Mouse (Mus musculus) C2C12 (cell line): ENCODE measurements around the gene Lgals1. TPM values are rescaled to one million over a fixed set of nuclear protein-coding genes. Genes with fewer than 3 reads are reported as not detected.

ENCODE experiments used
- H3K27me3 ChIP-seq: one replicate; pipeline ENCODE4 v1.6.1; 2011; ENCODE audit not compliant: control insufficient read depth, insufficient read depth, insufficient read length
- H3K36me3 ChIP-seq: one replicate; pipeline ENCODE4 v1.6.1; 2011; ENCODE audit not compliant: control insufficient read depth, insufficient read depth
- H3K4me3 ChIP-seq: one replicate; pipeline ENCODE4 v1.5.1; 2011; ENCODE audit warnings: mild to moderate bottlenecking, control low read depth; ENCODE audit not compliant: poor library complexity, insufficient read depth, severe bottlenecking
- H3K79me2 ChIP-seq: one replicate; pipeline ENCODE4 v1.6.1; 2011; ENCODE audit not compliant: control insufficient read depth, insufficient read depth
- H3K79me3 ChIP-seq: one replicate; pipeline ENCODE4 v1.6.1; 2011; ENCODE audit warnings: low read depth, control low read depth
- H3ac ChIP-seq: one replicate; pipeline ENCODE3; 2011; ENCODE audit warnings: low read depth; ENCODE audit not compliant: control insufficient read depth, insufficient read length
- CEBPB ChIP-seq: IDR thresholded peaks from one replicate; pipeline ENCODE4 v1.6.1; 2011; ENCODE audit warnings: low read depth, mild to moderate bottlenecking, control low read depth, moderate library complexity
- CTCF ChIP-seq: IDR thresholded peaks from one replicate; pipeline ENCODE4 v1.5.1; 2011; ENCODE audit not compliant: control insufficient read depth, insufficient read depth, insufficient read length
- FOSL1 ChIP-seq: IDR thresholded peaks from one replicate; pipeline ENCODE4 v1.8.0; 2011; ENCODE audit warnings: mild to moderate bottlenecking, low read length; ENCODE audit not compliant: poor library complexity, insufficient read depth, severe bottlenecking
- MAX ChIP-seq: IDR thresholded peaks from one replicate; pipeline ENCODE4 v1.6.1; 2011; ENCODE audit warnings: mild to moderate bottlenecking, control low read depth
- MYOD1 ChIP-seq: IDR thresholded peaks from one replicate; pipeline ENCODE4 v1.6.1; 2011; ENCODE audit warnings: low read depth; ENCODE audit not compliant: control insufficient read depth, insufficient read length
- MYOG ChIP-seq: IDR thresholded peaks from one replicate; pipeline ENCODE4 v1.6.1; 2011; ENCODE audit not compliant: control insufficient read depth, insufficient read length; ENCODE audit errors: extremely low read depth
- USF1 ChIP-seq: IDR thresholded peaks from one replicate; pipeline ENCODE4 v1.6.1; 2011; ENCODE audit warnings: low read depth, mild to moderate bottlenecking, control low read depth, moderate library complexity
- polyA plus RNA-seq: library from polyadenylated mRNA; unstranded; fragments of >200 nt; fragmentation: generic; extraction: Trizol; gene quantifications from one replicate; pipeline ENCODE4 v1.2.1, GENCODE M21; 2012; ENCODE audit warnings: missing spikeins

Lgals1 gene
- polyA plus RNA-seq, 1 experiment = 18,755 TPM

DNA sequence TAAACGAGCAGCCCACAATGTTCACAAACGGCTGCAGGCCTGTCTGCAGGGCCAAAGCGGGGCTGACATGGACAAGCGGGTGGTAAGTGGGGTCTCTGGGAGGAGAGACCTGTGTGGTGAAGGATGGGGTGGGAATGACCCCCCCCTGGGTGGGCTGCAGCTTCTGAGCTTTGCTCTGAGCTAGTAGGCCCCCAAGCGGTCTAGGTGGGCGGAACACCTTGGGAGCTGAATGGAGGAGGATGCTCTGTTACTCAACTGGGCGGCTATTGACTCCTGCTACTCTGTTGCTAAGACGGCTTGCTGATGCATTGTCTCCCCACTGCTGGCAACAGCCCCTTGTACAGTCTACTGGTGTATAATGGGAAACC is 25.1 kb upstream of the Lgals1 start:
- Histone ChIP-seq H3ac (no peak overlapping the region), H3K4me3 (no peak overlapping the region), H3K79me2 (no peaks in the 10 kb centered on the region), H3K36me3 (peaks cover 17% of the 10 kb centered on the region), H3K79me3 (no peaks in the 10 kb centered on the region), H3K27me3 (no peaks in the 10 kb centered on the region)
- TF ChIP-seq CTCF (no peak), MYOD1 (no peak), MAX (no peak)

DNA sequence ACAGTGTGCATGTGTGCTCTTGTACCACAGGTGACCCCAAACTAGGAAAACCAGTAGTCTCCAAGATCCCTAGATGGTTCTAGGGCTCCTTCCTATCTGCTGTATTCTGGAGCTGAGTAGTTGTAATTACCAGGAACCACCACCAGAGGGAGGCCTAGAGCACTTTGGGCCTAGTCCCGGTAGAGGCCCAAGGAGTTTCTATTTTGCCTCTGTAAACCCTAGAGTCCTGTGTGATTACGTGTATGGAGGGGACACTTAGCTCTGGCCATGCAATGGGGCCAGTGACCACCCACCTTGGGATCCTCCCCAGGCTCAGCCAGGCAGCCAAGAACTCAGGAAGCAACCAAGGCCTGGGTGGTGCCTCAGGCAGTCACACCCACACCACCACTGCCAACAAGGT is 23.3 kb upstream of the Lgals1 start:
- H3K4me3 ChIP-seq = no peak overlapping the region
- H3ac ChIP-seq = peak overlapping the region; percentile 60
- H3K79me2 ChIP-seq = no peaks in the 10 kb centered on the region
- no peaks in the 10 kb centered on the region for H3K27me3 ChIP-seq
- H3K79me3 ChIP-seq = no peaks in the 10 kb centered on the region
- TF ChIP-seq USF1 = no peak
- peak; percentile 50 for TF ChIP-seq CTCF
- peaks cover 22% of the 10 kb centered on the region for H3K36me3 ChIP-seq

DNA sequence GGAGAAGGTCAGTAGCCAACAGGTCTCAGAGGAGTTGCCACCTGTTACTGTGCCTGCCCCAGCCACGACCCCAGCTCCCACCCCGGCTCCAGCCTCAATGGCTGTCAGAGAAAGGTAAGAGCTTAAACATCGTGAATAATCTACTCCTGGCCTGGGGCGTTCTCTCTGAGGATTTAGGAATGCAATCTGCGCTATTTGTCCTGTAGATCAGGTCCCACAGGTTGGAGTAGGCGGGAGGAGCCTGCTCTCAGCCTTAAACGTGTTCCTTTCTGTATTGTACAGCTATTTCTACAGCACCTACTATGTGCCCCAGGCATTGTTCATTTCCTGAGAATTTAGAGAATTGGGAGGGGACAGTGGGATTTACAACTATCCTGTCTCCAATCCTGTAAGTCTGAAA is 18.1 kb upstream of the Lgals1 start:
- Histone ChIP-seq H3K4me3 (no peak overlapping the region), H3K36me3 (peaks cover 37% of the 10 kb centered on the region), H3K27me3 (no peaks in the 10 kb centered on the region), H3ac (no peak overlapping the region), H3K79me2 (no peaks in the 10 kb centered on the region), H3K79me3 (no peaks in the 10 kb centered on the region)
- no peak for TF ChIP-seq MYOD1
- no peak for TF ChIP-seq MYOG
- TF ChIP-seq USF1 = no peak
- TF ChIP-seq FOSL1 = no peak

- Histone ChIP-seq H3ac (no peak overlapping the region), H3K79me2 (peaks cover under 1% of the 10 kb centered on the region), H3K36me3 (peaks cover 37% of the 10 kb centered on the region), H3K4me3 (no peak overlapping the region), H3K27me3 (no peaks in the 10 kb centered on the region), H3K79me3 (no peaks in the 10 kb centered on the region)
- TF ChIP-seq CEBPB = no peak
- TF ChIP-seq MAX = no peak
Observed at GRCm38 (mm10) chr15:78908982-78909381, 17.5 kb upstream of the Lgals1 start.

- Histone ChIP-seq H3ac (no peak overlapping the region), H3K4me3 (no peak overlapping the region), H3K27me3 (no peaks in the 10 kb centered on the region), H3K36me3 (peaks cover 18% of the 10 kb centered on the region), H3K79me3 (peaks cover 10% of the 10 kb centered on the region), H3K79me2 (peaks cover 31% of the 10 kb centered on the region)
- TF ChIP-seq USF1 (no peak), CTCF (peak; percentile 8)
Observed at GRCm38 (mm10) chr15:78912040-78912439, 14.5 kb upstream of the Lgals1 start.

GRCm38 (mm10) chr15:78913632-78914090 is 12.9 kb upstream of the Lgals1 start, which contains the start of gene Pdxp:
Gene Pdxp (plus strand): TSS chr15:78913919.
- TF ChIP-seq CTCF (no peak), MAX (peak; percentile 99)
- Histone ChIP-seq H3K36me3 (peaks cover 24% of the 10 kb centered on the region), H3K4me3 (peak within 1 kb of the TSS; percentile 69), H3K79me2 (peaks cover 37% of the 10 kb centered on the region), H3K27me3 (no peaks in the 10 kb centered on the region), H3ac (peak within 1 kb of the TSS; percentile 60), H3K79me3 (peaks cover 10% of the 10 kb centered on the region)

GRCm38 (mm10) chr15:78914091-78914822 is 12.3 kb upstream of the Lgals1 start:
- H3K79me2 ChIP-seq = peaks cover 37% of the 10 kb centered on the region
- H3K79me3 ChIP-seq = peaks cover 10% of the 10 kb centered on the region
- peaks cover 27% of the 10 kb centered on the region for H3K36me3 ChIP-seq
- peak overlapping the region; percentile 60 for H3ac ChIP-seq
- H3K4me3 ChIP-seq = peak overlapping the region; percentile 69
- TF ChIP-seq MYOG (no peak), USF1 (no peak), MYOD1 (no peak)
- no peaks in the 10 kb centered on the region for H3K27me3 ChIP-seq
